Mouse (Mus musculus) lung, postnatal 0 days (tissue): ENCODE results near the gene Iqgap2. TPM values are rescaled to one million over a fixed set of nuclear protein-coding genes. Genes with fewer than 3 reads are reported as not detected.
A peak's percentile ranks its signal among the peaks of the same experiment; 100 is the strongest.

Source experiments
- ATAC-seq: fragments of 200-750 bp; cut with Nextera tagmentation; 2 replicates; pipeline ENCODE4 v1.8.0; 2017; ENCODE audit warnings: moderate library complexity
- DNase-seq: peaks from one replicate; pipeline ENCODE4 v3.0.0-alpha.2; 2016; ENCODE audit warnings: low spot score
- H3K27ac ChIP-seq: fragments of 300-500 bp; sonication (generic); 2 replicates; pipeline ENCODE4 v1.5.1; 2014; ENCODE audit warnings: antibody characterized with exemption, mild to moderate bottlenecking, low read length, mixed read lengths
- H3K27me3 ChIP-seq: fragments of 300-500 bp; sonication (generic); replicated peaks from 2 replicates; pipeline ENCODE4 v1.6.1; 2014; ENCODE audit warnings: low read length, mixed read lengths; ENCODE audit not compliant: insufficient read depth
- H3K36me3 ChIP-seq: fragments of 300-500 bp; sonication (generic); 2 replicates; pipeline ENCODE4 v1.6.1; 2014; ENCODE audit warnings: low read length, mixed read lengths; ENCODE audit not compliant: insufficient read depth
- H3K4me1 ChIP-seq: fragments of 300-500 bp; sonication (generic); 2 replicates; pipeline ENCODE4 v1.6.1; 2014; ENCODE audit warnings: antibody characterized with exemption, low read depth, low read length, mixed read lengths; ENCODE audit not compliant: insufficient read depth
- H3K4me2 ChIP-seq: fragments of 300-500 bp; sonication (generic); replicated peaks from 2 replicates; pipeline ENCODE4 v1.6.1; 2014; ENCODE audit warnings: low read depth, mild to moderate bottlenecking, low read length, moderate library complexity, mixed read lengths
- H3K4me3 ChIP-seq: fragments of 300-500 bp; sonication (generic); 2 replicates; pipeline ENCODE4 v1.5.1; 2014; ENCODE audit warnings: low read depth, low read length
- H3K9ac ChIP-seq: fragments of 300-500 bp; sonication (generic); replicated peaks from 2 replicates; pipeline ENCODE4 v1.6.1; 2014; ENCODE audit warnings: low read depth, mild to moderate bottlenecking
- H3K9me3 ChIP-seq: fragments of 300-500 bp; sonication (generic); 2 replicates; pipeline ENCODE4 v1.6.1; 2016; ENCODE audit warnings: low read length, mixed read lengths
- CTCF ChIP-seq: IDR thresholded peaks from 2 replicates; pipeline ENCODE4 v1.5.1; 2016; ENCODE audit warnings: antibody characterized with exemption, mild to moderate bottlenecking
- EP300 ChIP-seq: IDR thresholded peaks from 2 replicates; pipeline ENCODE4 v1.6.1; 2016; ENCODE audit warnings: antibody characterized with exemption, mild to moderate bottlenecking, control low read depth
- WGBS: fragments of 180-500 bp; shearing (Covaris S2); extraction: QIAGEN DNeasy Blood & Tissue Kit; methylation state at CpG from one replicate; pipeline ENCODE4 v1.1.7; 2014; 5-methylcytosine and 5-hydroxymethylcytosine counted together
- polyA plus RNA-seq: library from polyadenylated mRNA; unstranded; fragments of >200 nt; fragmentation: Nextera tagmentation; extraction: Ambion mirVana; gene quantifications from 2 replicates; pipeline ENCODE4 v1.2.1, GENCODE M21; 2015

Gene Iqgap2
- polyA plus RNA-seq, 1 experiment from 2014 or later, result 2.7 TPM

GRCm38 (mm10) chr13:95651870-95652668, 239.7 kb downstream of the Iqgap2 start:
- H3K27ac ChIP-seq, result no peak overlapping the region
- TF ChIP-seq CTCF, result no peak
- no peak for TF ChIP-seq EP300
- no peak overlapping the region for H3K9ac ChIP-seq
- no peak overlapping the region for H3K4me2 ChIP-seq
- no peaks in the 10 kb centered on the region for H3K36me3 ChIP-seq
- no peak overlapping the region for H3K4me3 ChIP-seq
- no peaks in the 10 kb centered on the region for H3K4me1 ChIP-seq
- no peaks in the 10 kb centered on the region for H3K27me3 ChIP-seq
- DNase-seq (no peak), ATAC-seq (no peak)
- WGBS, result 70% methylated on average over 7 of the region's 7 CpGs
- no peaks in the 10 kb centered on the region for H3K9me3 ChIP-seq

DNA sequence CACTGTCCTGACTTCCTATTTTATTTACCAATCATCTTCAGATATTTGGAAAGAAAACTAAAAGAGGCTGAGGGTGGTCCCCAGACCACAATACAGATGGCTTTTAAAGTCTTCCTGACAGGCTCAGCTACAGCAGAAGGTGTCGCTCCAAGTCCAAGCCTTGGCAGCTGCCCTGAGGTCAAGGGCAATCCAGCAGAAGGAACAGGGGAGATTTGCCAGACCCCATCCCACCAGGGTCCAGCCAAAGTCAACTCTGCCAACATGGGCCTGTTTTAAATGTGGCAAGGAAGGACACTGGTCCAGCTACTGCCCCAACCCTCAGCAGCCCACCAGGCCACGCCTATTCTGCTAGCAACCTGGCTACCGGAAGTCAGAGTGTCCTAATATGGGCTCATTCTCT, 241.8 kb downstream of the Iqgap2 start:
- Histone ChIP-seq H3K4me1 (no peaks in the 10 kb centered on the region), H3K9ac (no peak overlapping the region), H3K9me3 (no peaks in the 10 kb centered on the region), H3K36me3 (no peaks in the 10 kb centered on the region), H3K27me3 (no peaks in the 10 kb centered on the region), H3K4me3 (no peak overlapping the region), H3K27ac (no peak overlapping the region), H3K4me2 (no peak overlapping the region)
- no peak for ATAC-seq
- 94% methylated on average over 3 of the region's 3 CpGs for WGBS
- TF ChIP-seq CTCF (no peak), EP300 (no peak)
- DNase-seq, result no peak

DNA sequence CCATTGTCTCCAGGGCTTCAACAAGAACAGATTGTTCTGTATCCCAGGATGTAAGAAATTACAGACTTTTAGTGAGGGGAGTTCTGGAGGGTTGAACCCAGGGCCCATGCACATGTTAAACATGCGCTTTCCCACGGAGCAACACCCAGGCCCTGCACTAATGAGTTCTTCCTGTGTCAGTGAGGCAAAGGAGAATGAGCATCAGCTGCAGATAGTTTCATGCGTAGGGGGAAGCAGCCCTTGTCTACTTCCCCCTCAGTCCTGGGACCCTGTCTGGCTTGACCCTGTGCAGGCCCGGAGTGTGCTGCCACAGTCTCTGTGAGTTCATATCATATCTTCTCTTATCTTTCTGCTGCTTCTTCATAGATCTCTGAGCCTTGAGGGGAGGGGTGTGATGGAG, 244.5 kb downstream of the Iqgap2 start:
- 65% methylated on average over 4 of the region's 4 CpGs for WGBS
- no peaks in the 10 kb centered on the region for H3K9me3 ChIP-seq
- no peak overlapping the region for H3K27ac ChIP-seq
- H3K27me3 ChIP-seq, result no peaks in the 10 kb centered on the region
- H3K4me3 ChIP-seq, result no peak overlapping the region
- H3K4me2 ChIP-seq, result no peak overlapping the region
- TF ChIP-seq EP300 (no peak), CTCF (no peak)
- no peaks in the 10 kb centered on the region for H3K36me3 ChIP-seq
- no peaks in the 10 kb centered on the region for H3K4me1 ChIP-seq
- DNase-seq, result no peak
- no peak overlapping the region for H3K9ac ChIP-seq
- ATAC-seq, result no peak

GRCm38 (mm10) chr13:95646687-95647111, 245.0 kb downstream of the Iqgap2 start:
- Histone ChIP-seq H3K27me3 (no peaks in the 10 kb centered on the region), H3K4me3 (no peak overlapping the region), H3K36me3 (no peaks in the 10 kb centered on the region), H3K4me1 (no peaks in the 10 kb centered on the region; the same call in 1 of the 2 replicates), H3K4me2 (no peak overlapping the region), H3K9ac (no peak overlapping the region), H3K9me3 (no peaks in the 10 kb centered on the region), H3K27ac (no peak overlapping the region)
- DNase-seq, result no peak
- no peak for ATAC-seq
- no peak for TF ChIP-seq EP300
- TF ChIP-seq CTCF, result no peak
- WGBS, result 50% methylated on average over 9 of the region's 9 CpGs

GRCm38 (mm10) chr13:95643740-95644139, 248.0 kb downstream of the Iqgap2 start:
- H3K27me3 ChIP-seq, result no peaks in the 10 kb centered on the region
- no peak overlapping the region for H3K4me2 ChIP-seq
- 0 out of 2 replicates have a peak, but pooled peaks have one; percentile 7 for ATAC-seq
- no peaks in the 10 kb centered on the region for H3K36me3 ChIP-seq
- peaks cover 5% of the 10 kb centered on the region; the same call in 1 of the 2 replicates for H3K4me1 ChIP-seq
- no peak overlapping the region for H3K27ac ChIP-seq
- no peak overlapping the region for H3K4me3 ChIP-seq
- TF ChIP-seq EP300 (no peak), CTCF (no peak)
- no peak overlapping the region for H3K9ac ChIP-seq
- no peaks in the 10 kb centered on the region for H3K9me3 ChIP-seq
- WGBS, result 65% methylated on average over 7 of the region's 7 CpGs
- DNase-seq, result no peak

GRCm38 (mm10) chr13:95641061-95641986, 250.4 kb downstream of the Iqgap2 start:
- Histone ChIP-seq H3K4me1 (peaks cover 8% of the 10 kb centered on the region; the same call in 1 of the 2 replicates), H3K27ac (peak overlapping the region; percentile 43), H3K9ac (no peak overlapping the region), H3K4me3 (no peak overlapping the region), H3K36me3 (no peaks in the 10 kb centered on the region), H3K4me2 (no peak overlapping the region), H3K27me3 (no peaks in the 10 kb centered on the region), H3K9me3 (no peaks in the 10 kb centered on the region)
- DNase-seq (no peak), ATAC-seq (no peak)
- TF ChIP-seq EP300 (no peak), CTCF (no peak)
- WGBS, result 70% methylated on average over 17 of the region's 17 CpGs
